In the genomic region with DNA sequence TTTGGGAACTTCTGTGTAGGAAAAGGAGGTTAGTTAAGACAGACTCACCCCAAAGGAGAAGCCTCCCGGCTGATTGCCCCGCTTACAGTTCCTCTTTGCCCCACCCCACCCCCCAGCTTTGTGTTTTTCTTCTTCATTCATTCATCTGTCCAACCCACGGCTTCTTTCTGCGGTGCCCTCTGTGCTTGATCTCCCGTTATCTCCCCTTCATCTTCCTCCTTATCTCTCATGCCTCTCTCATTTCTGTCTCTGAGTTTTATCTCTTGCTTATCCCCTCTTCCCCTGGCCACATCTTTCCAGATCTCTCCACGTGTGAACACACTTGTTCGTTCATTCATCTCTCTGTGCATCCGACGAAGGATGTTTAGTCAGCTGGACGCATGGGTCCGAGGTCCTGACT, we compare ENCODE assay signal across 16 mouse cellular contexts. TPM values are rescaled to one million over a fixed set of nuclear protein-coding genes. Genes with fewer than 3 reads are reported as not detected.
DNase-seq lines count a peak whose midpoint lies in the region; ATAC-seq and TF ChIP-seq lines count a peak whose summit lies in the region.
"Had no signal": no experiment of that assay in that cellular context is flagged by ENCODE, and none has a peak within 500 bp of the region (broad histone marks: within the 10 kb centered on the region; RNA-seq: fewer than 3 reads in every experiment).

No protein-coding gene starts in this region.

- TF ChIP-seq CTCF in liver, embryonic 14.5 days (IDR thresholded peaks at IDR 0.05; ENCODE audit: low read depth), result no peak

- peaks cover 6% of the 10 kb centered on the region; the same call in 1 of the 2 replicates for H3K4me1 ChIP-seq in heart, embryonic 16.5 days (ENCODE audit: control insufficient read depth, insufficient read depth, low read length)
- peaks cover 0 to 7% of the 10 kb centered on the region in 2 experiments; a peak in 1 of 4 replicates for H3K4me1 ChIP-seq in liver, embryonic 14.5 days (replicated peaks; ENCODE audit: control insufficient read depth in 2 of 2, insufficient read depth in 2 of 2, low read length in 1 of 2)
- H3K4me1 ChIP-seq in midbrain, embryonic 14.5 days (ENCODE audit: control insufficient read depth, insufficient read depth, low read length), result no peaks in the 10 kb centered on the region

- H3K4me2 ChIP-seq in heart, embryonic 16.5 days (ENCODE audit: low read depth, low read length), result peak overlapping the region; percentile 42
- peak overlapping the region; percentile 44; the same call in 1 of the 2 replicates for H3K4me2 ChIP-seq in liver, embryonic 14.5 days (ENCODE audit: low read depth)
- no peak overlapping the region for H3K4me2 ChIP-seq in midbrain, embryonic 14.5 days (ENCODE audit: low read length)
- H3K4me2 ChIP-seq: heart, embryonic 12.5 days had no signal

- H3K4me3 ChIP-seq in heart, embryonic 16.5 days (ENCODE audit: low read length), result peak overlapping the region; percentile 23
- H3K4me3 ChIP-seq in liver, embryonic 14.5 days (ENCODE audit: insufficient read depth in 1 of 2, low read depth in 2 of 2, low read length in 2 of 2), result peak overlapping the region; percentile 31 to 43
- no peak overlapping the region for H3K4me3 ChIP-seq in midbrain, embryonic 14.5 days (replicated peaks; ENCODE audit: low read depth, low read length)
- H3K4me3 ChIP-seq: erythroblast, embryonic 14.5 days; heart, embryonic 12.5 days had no signal

- DNase-seq in heart, postnatal 36 days, result no peak
- DNase-seq in 416B (ENCODE audit: low read depth), result peak; percentile 58
- DNase-seq in T-cell, adult 2 months (ENCODE audit: low spot score), result peak; percentile 30
- DNase-seq in liver, embryonic 14.5 days (ENCODE audit: low read depth in 3 of 3, low spot score in 3 of 3), result no peak
- DNase-seq in midbrain, embryonic 14.5 days, result no peak
- DNase-seq in ovary, postnatal 36 days (ENCODE audit: low spot score), result no peak
- DNase-seq in left cerebral cortex, postnatal 14 days (ENCODE audit: low spot score in 2 of 2), result no peak
- DNase-seq: cerebellum, adult 9-11 months; left cerebral cortex, postnatal 4 days; right cerebral cortex, adult 18-20 months had no signal

- H3K36me3 ChIP-seq in heart, embryonic 16.5 days (ENCODE audit: control insufficient read depth, insufficient read depth), result no peaks in the 10 kb centered on the region
- no peaks in the 10 kb centered on the region for H3K36me3 ChIP-seq in liver, embryonic 14.5 days (replicated peaks; ENCODE audit: control insufficient read depth, insufficient read depth, low read depth)
- H3K36me3 ChIP-seq in midbrain, embryonic 14.5 days (ENCODE audit: control insufficient read depth, insufficient read depth, low read length), result no peaks in the 10 kb centered on the region
- H3K36me3 ChIP-seq: heart, embryonic 12.5 days had no signal

- peaks cover 44% of the 10 kb centered on the region for H3K27me3 ChIP-seq in heart, embryonic 16.5 days (ENCODE audit: control insufficient read depth, insufficient read depth, low read length)
- peaks cover 21% of the 10 kb centered on the region for H3K27me3 ChIP-seq in liver, embryonic 14.5 days (ENCODE audit: control insufficient read depth, insufficient read depth, low read length)
- peaks cover 13% of the 10 kb centered on the region for H3K27me3 ChIP-seq in midbrain, embryonic 14.5 days (ENCODE audit: control insufficient read depth, insufficient read depth, low read length)

- TF ChIP-seq EP300 in liver, embryonic 14.5 days (IDR thresholded peaks at IDR 0.05; ENCODE audit: low read depth), result no peak

- no peaks in the 10 kb centered on the region for H3K9me3 ChIP-seq in heart, embryonic 16.5 days (replicated peaks; ENCODE audit: control insufficient read depth, low read length)
- no peaks in the 10 kb centered on the region for H3K9me3 ChIP-seq in liver, embryonic 14.5 days (ENCODE audit: control insufficient read depth, low read length)
- H3K9me3 ChIP-seq in midbrain, embryonic 14.5 days (ENCODE audit: control insufficient read depth, low read length), result no peaks in the 10 kb centered on the region
- H3K9me3 ChIP-seq: heart, embryonic 12.5 days had no signal

- intact Hi-C loops in heart, postnatal 36 days (cut with DNase I), result loop anchor here (2.0 kb wide), 1 partner anchor 20 kb away; a partner anchor contains a TSS
- intact Hi-C loops in left cerebral cortex, postnatal 14 days (cut with DNase I), result no loop called here

- ATAC-seq in heart, embryonic 16.5 days (replicated peaks; ENCODE audit: extremely low read depth, insufficient read depth, low FRiP score), result no peak
- ATAC-seq in liver, embryonic 14.5 days (ENCODE audit: insufficient read depth), result no peak
- ATAC-seq in midbrain, embryonic 14.5 days (ENCODE audit: low FRiP score, low TSS enrichment), result no peak

- H3K27ac ChIP-seq in heart, embryonic 16.5 days (ENCODE audit: low read length), result 0 out of 2 replicates have a peak overlapping the region, but pooled peaks have one; percentile 13
- H3K27ac ChIP-seq in liver, embryonic 14.5 days, result no peak overlapping the region
- H3K27ac ChIP-seq in midbrain, embryonic 14.5 days (replicated peaks; ENCODE audit: low read depth, low read length), result no peak overlapping the region

- 45% methylated on average over 11 of the region's 11 CpGs for WGBS in heart, embryonic 16.5 days
- 14% methylated on average over 11 of the region's 11 CpGs for WGBS in liver, embryonic 14.5 days (ENCODE audit: insufficient replicate concordance)
- WGBS in midbrain, embryonic 14.5 days, result 80% methylated on average over 11 of the region's 11 CpGs

- H3K9ac ChIP-seq in heart, embryonic 16.5 days (ENCODE audit: low read length), result no peak overlapping the region
- no peak overlapping the region for H3K9ac ChIP-seq in liver, embryonic 14.5 days (replicated peaks)
- H3K9ac ChIP-seq in midbrain, embryonic 14.5 days (replicated peaks; ENCODE audit: low read length), result no peak overlapping the region
- H3K9ac ChIP-seq: heart, embryonic 12.5 days had no signal

RNA-seq across cellular contexts. Expression of a gene that starts 0.7 kb away (rescaled TPM):
- 0.20 and 0.33 TPM in 2 replicates for polyA plus RNA-seq in heart, embryonic 16.5 days (2015; fragmentation: Nextera tagmentation; extraction: Ambion mirVana)
- total RNA-seq in heart, postnatal 36 days (2021), result under 1 TPM; 0.53 to 0.57 TPM
- 0.42 and 0.73 TPM in 2 replicates for polyA plus RNA-seq in liver, embryonic 14.5 days (2012; rRNA removed)
- polyA plus RNA-seq in liver, embryonic 14.5 days (2014; fragmentation: Nextera tagmentation; extraction: Ambion mirVana), result 0.15 and 0.43 TPM in 2 replicates
- polyA plus RNA-seq in midbrain, embryonic 14.5 days (2014; fragmentation: Nextera tagmentation; extraction: Ambion mirVana), result not detected in 2 replicates
- total RNA-seq in left cerebral cortex, postnatal 14 days (2021), result not detected
- polyA plus RNA-seq: heart, embryonic 12.5 days had no signal

RNA-seq across cellular contexts. Expression of a gene that starts 4.0 kb away (rescaled TPM):
- 0.27 and 0.79 TPM in 2 replicates for polyA plus RNA-seq in heart, embryonic 16.5 days (2015; fragmentation: Nextera tagmentation; extraction: Ambion mirVana)
- under 1 TPM in 1 of 2 experiments, not detected in 1; 0.19 TPM for total RNA-seq in heart, postnatal 36 days (2021)
- 0.04 and 0.07 TPM in 2 replicates for polyA plus RNA-seq in liver, embryonic 14.5 days (2012; rRNA removed)
- not detected in 2 replicates for polyA plus RNA-seq in liver, embryonic 14.5 days (2014; fragmentation: Nextera tagmentation; extraction: Ambion mirVana)
- 0.20 and 0.73 TPM in 2 replicates for polyA plus RNA-seq in midbrain, embryonic 14.5 days (2014; fragmentation: Nextera tagmentation; extraction: Ambion mirVana)
- under 1 TPM; 0.42 to 0.72 TPM for total RNA-seq in left cerebral cortex, postnatal 14 days (2021)
- total RNA-seq: megakaryocyte-erythroid progenitor cell, adult 5-6 weeks had no signal
- polyA plus RNA-seq: heart, embryonic 12.5 days had no signal

RNA-seq across cellular contexts. Expression of a gene that starts 6.9 kb away (rescaled TPM):
- polyA plus RNA-seq in heart, embryonic 16.5 days (2015; fragmentation: Nextera tagmentation; extraction: Ambion mirVana), result 3.5 and 6.4 TPM in 2 replicates
- 1 to 10 TPM; 1.0 to 1.6 TPM for total RNA-seq in heart, postnatal 36 days (2021)
- 0.47 and 0.70 TPM in 2 replicates for polyA plus RNA-seq in liver, embryonic 14.5 days (2012; rRNA removed)
- 0.28 and 0.64 TPM in 2 replicates for polyA plus RNA-seq in liver, embryonic 14.5 days (2014; fragmentation: Nextera tagmentation; extraction: Ambion mirVana)
- 0.74 and 0.84 TPM in 2 replicates for polyA plus RNA-seq in midbrain, embryonic 14.5 days (2014; fragmentation: Nextera tagmentation; extraction: Ambion mirVana)
- 1 to 10 TPM in 1 of 2 experiments, under 1 TPM in 1; 0.55 to 1.0 TPM for total RNA-seq in left cerebral cortex, postnatal 14 days (2021)

RNA-seq across cellular contexts. Expression of a gene that starts 12.9 kb away (rescaled TPM):
- 7.9 and 8.2 TPM in 2 replicates for polyA plus RNA-seq in heart, embryonic 16.5 days (2015; fragmentation: Nextera tagmentation; extraction: Ambion mirVana)
- total RNA-seq in heart, postnatal 36 days (2021), result 1 to 10 TPM; 3.3 to 3.7 TPM
- polyA plus RNA-seq in liver, embryonic 14.5 days (2012; rRNA removed), result 25.6 and 37.4 TPM in 2 replicates
- 32.8 and 37.7 TPM in 2 replicates for polyA plus RNA-seq in liver, embryonic 14.5 days (2014; fragmentation: Nextera tagmentation; extraction: Ambion mirVana)
- polyA plus RNA-seq in midbrain, embryonic 14.5 days (2014; fragmentation: Nextera tagmentation; extraction: Ambion mirVana), result 3.8 and 9.0 TPM in 2 replicates
- total RNA-seq in left cerebral cortex, postnatal 14 days (2021), result 1 to 10 TPM; 5.8 to 7.8 TPM
- total RNA-seq: megakaryocyte-erythroid progenitor cell, adult 5-6 weeks had no signal
- polyA plus RNA-seq: erythroblast, embryonic 14.5 days had no signal

RNA-seq across cellular contexts. Expression of a gene that starts 19.5 kb away (rescaled TPM):
- polyA plus RNA-seq in heart, embryonic 16.5 days (2015; fragmentation: Nextera tagmentation; extraction: Ambion mirVana), result 0.41 and 1.2 TPM in 2 replicates
- not detected for total RNA-seq in heart, postnatal 36 days (2021)
- polyA plus RNA-seq in liver, embryonic 14.5 days (2012; rRNA removed), result 0.19 and 0.21 TPM in 2 replicates
- not detected in 2 replicates for polyA plus RNA-seq in liver, embryonic 14.5 days (2014; fragmentation: Nextera tagmentation; extraction: Ambion mirVana)
- polyA plus RNA-seq in midbrain, embryonic 14.5 days (2014; fragmentation: Nextera tagmentation; extraction: Ambion mirVana), result not detected in 2 replicates
- total RNA-seq in left cerebral cortex, postnatal 14 days (2021), result not detected
- total RNA-seq: left cerebral cortex, postnatal 4 days; megakaryocyte-erythroid progenitor cell, adult 5-6 weeks had no signal
- polyA plus RNA-seq: brain, embryonic 14.5 days; erythroblast, embryonic 14.5 days; heart, embryonic 12.5 days; testis, adult 2 months had no signal

Comparison
In these comparisons a context has a peak if more than half of its experiments do, and no peak if none do; other contexts are left out.
1. DNase-seq: peak in 416B (single experiment) and T-cell, adult 2 months (single experiment); none in heart, postnatal 36 days (0 of 2), liver, embryonic 14.5 days (0 of 3), midbrain, embryonic 14.5 days (single experiment), ovary, postnatal 36 days (single experiment) and left cerebral cortex, postnatal 14 days (0 of 2).